Mouse (Mus musculus): ENCODE results near the gene Osbpl8. TPM values are rescaled to one million over a fixed set of nuclear protein-coding genes. Genes with fewer than 3 reads are reported as not detected.
A peak's percentile ranks its signal among the peaks of the same experiment; 100 is the strongest.
"Not testable (repeated sequence)": the region's sequence is repeated elsewhere in the genome, so short reads cannot be mapped to it uniquely, and the experiment has no call there.

The Osbpl8 gene
- polyA plus RNA-seq, 1 experiment from 2014 or later: 11.9 TPM

DNA sequence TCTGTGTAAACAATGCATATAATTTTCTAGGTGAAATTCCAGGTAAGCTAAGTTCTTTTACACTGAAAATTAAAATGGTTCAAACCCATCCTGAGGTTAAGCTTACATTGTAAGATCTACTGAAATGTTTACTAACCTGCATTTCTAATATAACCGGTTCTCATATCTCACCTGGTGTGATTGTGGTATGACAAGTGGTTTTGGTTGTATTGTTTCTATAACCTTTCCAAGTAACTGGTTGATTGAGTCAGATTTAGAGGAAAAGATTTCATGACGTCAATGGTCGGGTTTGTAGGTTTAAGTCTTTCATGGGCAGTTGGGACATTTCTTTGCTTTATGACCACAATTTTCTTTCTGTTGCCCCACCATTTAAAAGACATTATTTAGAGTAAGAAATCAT is 49.5 kb downstream of the Osbpl8 start:
- Histone ChIP-seq H3K27me3 (ENCODE audit: control insufficient read depth, insufficient read depth, low read length) (no peaks in the 10 kb centered on the region), H3K4me2 (no peak overlapping the region), H3K4me1 (ENCODE audit: control insufficient read depth, insufficient read depth, low read length) (no peaks in the 10 kb centered on the region), H3K27ac (ENCODE audit: low read depth, low read length) (no peak overlapping the region), H3K4me3 (ENCODE audit: low read depth, low read length) (no peak overlapping the region), H3K9me3 (ENCODE audit: control insufficient read depth, low read length) (no peaks in the 10 kb centered on the region), H3K36me3 (ENCODE audit: control insufficient read depth, insufficient read depth, low read length) (no peaks in the 10 kb centered on the region), H3K9ac (ENCODE audit: low read length) (no peak overlapping the region)
- ATAC-seq (ENCODE audit: low FRiP score) (no peak), DNase-seq (ENCODE audit: low spot score, missing footprints) (peak; percentile 54)
- 94% methylated on average over 3 of the region's 3 CpGs for WGBS

DNA sequence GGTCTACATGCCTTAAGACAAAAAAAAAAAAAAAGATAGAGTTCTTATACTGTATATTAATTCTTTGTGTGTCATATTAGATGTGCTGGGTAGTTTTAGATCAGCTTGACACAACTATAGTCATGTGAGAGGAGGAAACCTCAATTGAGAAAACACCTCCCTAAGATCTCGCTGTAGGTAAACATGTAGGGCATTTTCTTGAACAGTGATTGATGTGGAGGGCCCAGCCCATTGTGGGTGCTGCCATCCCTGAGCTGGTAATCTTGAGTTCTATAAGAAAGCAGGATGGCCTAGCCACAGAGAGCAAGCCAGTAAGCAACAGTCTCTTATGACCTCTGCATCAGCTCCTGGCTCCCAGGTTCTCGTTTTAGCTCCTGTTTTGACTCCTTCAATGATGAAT is 50.1 kb downstream of the Osbpl8 start:
- Histone ChIP-seq H3K27ac (ENCODE audit: low read depth, low read length) (no peak overlapping the region), H3K4me2 (no peak overlapping the region), H3K9me3 (ENCODE audit: control insufficient read depth, low read length) (no peaks in the 10 kb centered on the region), H3K9ac (ENCODE audit: low read length) (no peak overlapping the region), H3K4me3 (ENCODE audit: low read depth, low read length) (no peak overlapping the region), H3K4me1 (ENCODE audit: control insufficient read depth, insufficient read depth, low read length) (no peaks in the 10 kb centered on the region), H3K36me3 (ENCODE audit: control insufficient read depth, insufficient read depth, low read length) (no peaks in the 10 kb centered on the region), H3K27me3 (ENCODE audit: control insufficient read depth, insufficient read depth, low read length) (no peaks in the 10 kb centered on the region)
- DNase-seq (ENCODE audit: low spot score, missing footprints) (no peak), ATAC-seq (ENCODE audit: low FRiP score) (no peak)
- 82% methylated on average over 2 of the region's 2 CpGs for WGBS

DNA sequence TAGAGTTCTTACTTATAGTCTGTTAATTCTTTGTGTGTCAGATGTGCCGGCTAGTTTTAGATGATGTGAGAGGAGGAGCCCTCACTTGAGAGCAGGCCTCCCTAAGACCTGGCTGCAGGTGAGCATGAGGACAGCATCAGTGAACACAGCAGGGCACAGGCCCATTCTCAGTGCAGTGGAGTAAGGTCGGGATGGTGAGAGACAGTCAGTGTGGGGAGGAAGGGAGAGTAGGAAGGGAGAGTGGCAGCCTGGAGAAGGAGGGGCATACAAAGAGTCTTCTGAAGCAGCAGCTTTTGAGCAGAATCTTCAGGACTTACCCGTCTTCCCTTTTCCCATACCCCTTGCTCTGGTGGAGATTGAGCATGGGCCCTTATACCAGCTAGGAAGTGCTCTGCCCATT is 51.0 kb downstream of the Osbpl8 start:
- no peaks in the 10 kb centered on the region for H3K36me3 ChIP-seq (ENCODE audit: control insufficient read depth, insufficient read depth, low read length)
- ATAC-seq (ENCODE audit: low FRiP score): no peak
- 80% methylated on average over 3 of the region's 3 CpGs for WGBS

DNA sequence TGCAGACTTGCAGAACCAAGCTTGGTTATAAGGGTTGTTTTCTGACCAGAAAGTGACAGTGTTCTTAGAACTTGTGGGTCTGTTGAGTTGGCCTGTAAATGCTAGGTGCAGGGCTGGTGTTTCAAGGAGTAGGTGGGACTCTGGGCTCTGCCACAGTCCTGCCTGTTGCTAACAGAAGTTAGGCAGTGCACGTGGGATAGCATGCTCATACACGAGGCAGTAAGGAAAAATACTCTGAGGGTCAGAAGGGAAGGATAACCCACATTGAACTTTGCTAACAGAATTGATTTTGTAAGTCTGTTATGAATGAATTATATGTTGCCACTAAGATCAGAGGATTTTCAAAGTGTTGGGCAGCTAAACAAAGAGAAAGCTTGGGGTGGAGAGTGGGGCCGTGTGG is 51.6 kb downstream of the Osbpl8 start:
- no peak overlapping the region for H3K4me2 ChIP-seq
- no peaks in the 10 kb centered on the region for H3K4me1 ChIP-seq (ENCODE audit: control insufficient read depth, insufficient read depth, low read length)
- no peak overlapping the region for H3K27ac ChIP-seq (ENCODE audit: low read depth, low read length)
- no peaks in the 10 kb centered on the region for H3K9me3 ChIP-seq (ENCODE audit: control insufficient read depth, low read length)
- ATAC-seq (ENCODE audit: low FRiP score) (no peak), DNase-seq (ENCODE audit: low spot score, missing footprints) (peak; percentile 19)
- no peaks in the 10 kb centered on the region for H3K27me3 ChIP-seq (ENCODE audit: control insufficient read depth, insufficient read depth, low read length)
- H3K9ac ChIP-seq (ENCODE audit: low read length): no peak overlapping the region
- no peak overlapping the region for H3K4me3 ChIP-seq (ENCODE audit: low read depth, low read length)
- WGBS: 84% methylated on average over 3 of the region's 3 CpGs
- no peaks in the 10 kb centered on the region for H3K36me3 ChIP-seq (ENCODE audit: control insufficient read depth, insufficient read depth, low read length)

More for the DNA sequence above, 51.0 kb downstream of the Osbpl8 start:
- no peaks in the 10 kb centered on the region for H3K4me1 ChIP-seq (ENCODE audit: control insufficient read depth, insufficient read depth, low read length)
- DNase-seq (ENCODE audit: low spot score, missing footprints): peak; percentile 31
- no peak overlapping the region for H3K4me3 ChIP-seq (ENCODE audit: low read depth, low read length)
- no peak overlapping the region for H3K27ac ChIP-seq (ENCODE audit: low read depth, low read length)
- H3K9ac ChIP-seq (ENCODE audit: low read length): no peak overlapping the region
- H3K4me2 ChIP-seq: no peak overlapping the region
- no peaks in the 10 kb centered on the region for H3K27me3 ChIP-seq (ENCODE audit: control insufficient read depth, insufficient read depth, low read length)
- no peaks in the 10 kb centered on the region for H3K9me3 ChIP-seq (ENCODE audit: control insufficient read depth, low read length)

DNA sequence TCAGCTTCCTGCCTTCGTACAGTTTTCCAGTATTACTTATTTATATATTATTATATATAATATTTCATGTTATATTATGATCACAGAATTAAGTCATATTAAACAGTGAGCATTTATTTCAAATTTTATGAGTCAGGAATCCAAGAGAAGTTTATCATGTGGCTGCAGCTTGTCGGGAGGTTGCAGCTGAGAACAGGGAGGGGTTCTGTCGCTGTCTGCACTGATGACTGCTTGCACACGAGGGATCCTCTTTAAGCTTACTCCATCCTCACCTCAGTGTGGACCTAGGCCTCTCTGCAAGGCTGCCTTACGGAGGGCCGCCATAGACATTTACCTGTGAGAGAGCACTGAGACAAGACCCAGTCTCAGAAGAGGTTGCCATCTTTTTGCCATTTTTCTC is 58.0 kb downstream of the Osbpl8 start:
- WGBS: 77% methylated on average over 6 of the region's 6 CpGs
- no peak overlapping the region for H3K4me3 ChIP-seq (ENCODE audit: low read depth, low read length)
- no peak overlapping the region for H3K27ac ChIP-seq (ENCODE audit: low read depth, low read length)
- peak; percentile 45; the same call in 1 of the 2 replicates for ATAC-seq (ENCODE audit: low FRiP score)
- DNase-seq (ENCODE audit: low spot score, missing footprints): no peak
- no peak overlapping the region for H3K4me2 ChIP-seq
- no peaks in the 10 kb centered on the region for H3K27me3 ChIP-seq (ENCODE audit: control insufficient read depth, insufficient read depth, low read length)
- H3K9ac ChIP-seq (ENCODE audit: low read length): no peak overlapping the region
- H3K4me1 ChIP-seq (ENCODE audit: control insufficient read depth, insufficient read depth, low read length): peaks cover 11% of the 10 kb centered on the region
- no peaks in the 10 kb centered on the region for H3K36me3 ChIP-seq (ENCODE audit: control insufficient read depth, insufficient read depth, low read length)
- H3K9me3 ChIP-seq (ENCODE audit: control insufficient read depth, low read length): no peaks in the 10 kb centered on the region

DNA sequence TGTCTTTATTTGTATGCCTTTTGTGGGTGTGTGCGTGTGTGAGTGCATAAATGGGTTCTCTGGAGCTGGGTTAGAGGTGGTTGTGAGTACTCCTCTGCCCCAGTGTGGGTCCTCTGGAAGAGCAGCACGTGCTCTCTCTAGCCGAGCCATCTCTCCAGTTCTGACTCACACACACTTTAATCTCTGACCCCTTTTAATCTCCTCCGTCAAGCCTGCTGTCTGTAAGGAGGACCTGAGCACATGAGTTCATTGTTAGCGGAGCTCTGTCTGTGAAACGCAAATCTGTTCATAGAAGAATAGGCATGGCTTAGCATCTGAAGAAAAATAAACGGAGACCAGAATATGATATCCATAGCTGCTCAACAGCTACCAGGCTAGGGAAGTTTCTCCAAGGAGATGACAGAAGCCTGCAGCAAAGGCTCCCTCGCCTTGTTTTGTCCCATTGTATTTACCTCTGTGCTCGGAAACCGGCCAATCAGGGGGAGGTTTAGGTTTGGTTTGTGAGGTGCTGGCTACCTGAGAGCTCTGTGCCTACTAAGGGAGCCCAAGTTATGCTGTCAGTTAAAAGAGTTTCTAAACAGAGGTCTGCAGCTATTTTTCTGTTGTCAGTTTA is 58.8 kb downstream of the Osbpl8 start:
- 18% methylated on average over 10 of the region's 10 CpGs for WGBS
- no peaks in the 10 kb centered on the region for H3K9me3 ChIP-seq (ENCODE audit: control insufficient read depth, low read length)
- H3K4me1 ChIP-seq (ENCODE audit: control insufficient read depth, insufficient read depth, low read length): peaks cover 11% of the 10 kb centered on the region
- no peak overlapping the region for H3K27ac ChIP-seq (ENCODE audit: low read depth, low read length)
- no peak overlapping the region for H3K9ac ChIP-seq (ENCODE audit: low read length)
- H3K4me2 ChIP-seq: no peak overlapping the region; the same call in 1 of the 2 replicates
- no peak overlapping the region for H3K4me3 ChIP-seq (ENCODE audit: low read depth, low read length)
- ATAC-seq (ENCODE audit: low FRiP score): peak; percentile 70
- DNase-seq (ENCODE audit: low spot score, missing footprints): no peak
- H3K27me3 ChIP-seq (ENCODE audit: control insufficient read depth, insufficient read depth, low read length): no peaks in the 10 kb centered on the region
- no peaks in the 10 kb centered on the region for H3K36me3 ChIP-seq (ENCODE audit: control insufficient read depth, insufficient read depth, low read length)

DNA sequence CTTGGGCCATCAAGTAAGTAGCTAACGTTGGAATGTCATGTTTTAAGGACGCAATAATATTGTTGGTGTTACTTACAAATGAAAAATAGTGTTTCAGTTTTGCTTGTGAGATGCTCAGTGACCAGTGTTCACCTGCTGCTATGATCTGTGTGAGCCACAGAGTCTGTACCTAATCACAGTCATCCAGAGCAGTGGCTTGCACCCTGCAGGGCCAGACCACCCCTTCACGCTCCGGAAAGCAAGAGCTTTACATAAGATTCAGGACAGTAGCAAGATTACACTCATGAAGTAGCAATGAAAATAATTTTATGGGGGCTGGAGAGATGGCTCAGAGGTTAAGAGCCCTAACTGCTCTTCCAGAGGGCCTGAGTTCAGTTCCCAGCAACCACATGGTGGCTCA is 60.1 kb downstream of the Osbpl8 start:
- H3K4me2 ChIP-seq: no peak overlapping the region
- no peak overlapping the region for H3K27ac ChIP-seq (ENCODE audit: low read depth, low read length)
- peaks cover 11% of the 10 kb centered on the region for H3K4me1 ChIP-seq (ENCODE audit: control insufficient read depth, insufficient read depth, low read length)
- H3K4me3 ChIP-seq (ENCODE audit: low read depth, low read length): no peak overlapping the region
- no peaks in the 10 kb centered on the region for H3K27me3 ChIP-seq (ENCODE audit: control insufficient read depth, insufficient read depth, low read length)
- no peaks in the 10 kb centered on the region for H3K9me3 ChIP-seq (ENCODE audit: control insufficient read depth, low read length)
- ATAC-seq (ENCODE audit: low FRiP score) (no peak), DNase-seq (ENCODE audit: low spot score, missing footprints) (peak; percentile 81)
- WGBS: 80% methylated on average over 4 of the region's 4 CpGs
- H3K36me3 ChIP-seq (ENCODE audit: control insufficient read depth, insufficient read depth, low read length): no peaks in the 10 kb centered on the region
- H3K9ac ChIP-seq (ENCODE audit: low read length): no peak overlapping the region

DNA sequence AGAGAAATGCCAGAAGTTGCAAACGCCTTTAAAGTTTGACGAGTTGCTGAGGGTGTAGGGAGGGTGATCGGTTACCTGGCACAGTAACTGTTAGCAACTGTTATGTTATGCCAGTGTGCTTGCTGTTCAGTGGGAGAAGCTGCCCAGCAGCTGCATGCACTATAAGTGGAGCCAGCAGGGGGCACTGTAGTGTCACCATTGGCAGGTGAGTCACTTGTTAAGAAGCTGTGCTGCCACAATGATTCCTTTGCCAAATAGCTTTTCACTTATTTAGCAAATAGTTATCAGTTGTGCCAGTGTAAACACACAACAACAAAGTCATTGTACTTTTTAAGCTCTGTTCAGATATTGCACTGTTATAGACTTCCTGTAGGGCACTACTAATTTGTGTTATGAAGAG is 62.0 kb downstream of the Osbpl8 start:
- no peak overlapping the region for H3K9ac ChIP-seq (ENCODE audit: low read length)
- peak; percentile 65; the same call in 1 of the 2 replicates for ATAC-seq (ENCODE audit: low FRiP score)
- WGBS: 31% methylated on average over 3 of the region's 3 CpGs

DNA sequence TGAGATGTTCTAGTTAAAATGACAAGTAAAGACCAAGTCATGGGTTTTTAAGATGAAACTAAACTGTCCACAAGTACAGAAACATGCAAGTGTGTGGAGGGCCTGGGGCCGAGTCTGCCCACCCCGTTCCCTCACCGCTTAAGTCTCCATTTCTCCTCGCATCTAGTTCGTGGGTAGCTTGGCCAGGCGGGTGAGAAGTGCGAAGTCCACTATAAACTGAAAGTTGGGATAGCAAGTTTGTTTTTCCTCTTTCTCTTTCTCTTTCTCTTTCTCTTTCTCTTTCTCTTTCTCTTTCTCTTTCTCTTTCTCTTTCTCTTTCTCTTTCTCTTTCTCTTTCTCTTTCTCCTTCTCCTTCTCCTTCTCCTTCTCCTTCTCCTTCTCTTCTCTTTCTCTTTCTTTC is 67.7 kb downstream of the Osbpl8 start:
- H3K9ac ChIP-seq (ENCODE audit: low read length); H3K27me3 ChIP-seq (ENCODE audit: control insufficient read depth, insufficient read depth, low read length); ATAC-seq (ENCODE audit: low FRiP score); H3K4me2 ChIP-seq; H3K36me3 ChIP-seq (ENCODE audit: control insufficient read depth, insufficient read depth, low read length); H3K4me1 ChIP-seq (ENCODE audit: control insufficient read depth, insufficient read depth, low read length); H3K27ac ChIP-seq (ENCODE audit: low read depth, low read length); H3K9me3 ChIP-seq (ENCODE audit: control insufficient read depth, low read length); H3K4me3 ChIP-seq (ENCODE audit: low read depth, low read length): not testable (repeated sequence)
- peak; percentile 44 for DNase-seq (ENCODE audit: low spot score, missing footprints)
- WGBS: 90% methylated on average over 7 of the region's 7 CpGs

More for the DNA sequence above, 62.0 kb downstream of the Osbpl8 start:
- Histone ChIP-seq H3K27ac (ENCODE audit: low read depth, low read length) (no peak overlapping the region), H3K4me3 (ENCODE audit: low read depth, low read length) (no peak overlapping the region), H3K4me2 (no peak overlapping the region), H3K9me3 (ENCODE audit: control insufficient read depth, low read length) (no peaks in the 10 kb centered on the region), H3K27me3 (ENCODE audit: control insufficient read depth, insufficient read depth, low read length) (no peaks in the 10 kb centered on the region), H3K4me1 (ENCODE audit: control insufficient read depth, insufficient read depth, low read length) (peaks cover 11% of the 10 kb centered on the region), H3K36me3 (ENCODE audit: control insufficient read depth, insufficient read depth, low read length) (no peaks in the 10 kb centered on the region)
- peak; percentile 99 for DNase-seq (ENCODE audit: low spot score, missing footprints)

Measured in midbrain, embryonic 11.5 days (tissue).